Mouse (Mus musculus) kidney, postnatal 0 days (tissue): Measurements from ENCODE around the gene Hoxa10. TPM values are rescaled to one million over a fixed set of nuclear protein-coding genes. Genes with fewer than 3 reads are reported as not detected.

Experiments
- ATAC-seq: fragments of 200-750 bp; cut with Nextera tagmentation; replicated peaks from 2 replicates; pipeline ENCODE4 v1.8.0; 2017; ENCODE audit warnings: low read depth, moderate number of reproducible peaks, moderate TSS enrichment, moderate library complexity; ENCODE audit not compliant: low FRiP score
- DNase-seq: peaks from one replicate; pipeline ENCODE4 v3.0.0-alpha.2; 2016; ENCODE audit warnings: low spot score
- H3K27ac ChIP-seq: fragments of 300-500 bp; sonication (generic); 2 replicates; pipeline ENCODE4 v1.5.1; 2014; ENCODE audit warnings: mild to moderate bottlenecking
- H3K27me3 ChIP-seq: fragments of 300-500 bp; sonication (generic); 2 replicates; pipeline ENCODE4 v1.6.1; 2014; ENCODE audit warnings: low read length, mixed read lengths; ENCODE audit not compliant: insufficient read depth
- H3K36me3 ChIP-seq: fragments of 300-500 bp; sonication (generic); 2 replicates; pipeline ENCODE4 v1.6.1; 2014; ENCODE audit warnings: low read length, mixed read lengths; ENCODE audit not compliant: insufficient read depth
- H3K4me1 ChIP-seq: fragments of 300-500 bp; sonication (generic); replicated peaks from 2 replicates; pipeline ENCODE4 v1.6.1; 2014; ENCODE audit warnings: antibody characterized with exemption, low read length, mixed read lengths; ENCODE audit not compliant: insufficient read depth
- H3K4me2 ChIP-seq: fragments of 300-500 bp; sonication (generic); 2 replicates; pipeline ENCODE4 v1.6.1; 2014; ENCODE audit warnings: mild to moderate bottlenecking, low read length, moderate library complexity, mixed read lengths
- H3K4me3 ChIP-seq: fragments of 300-500 bp; sonication (generic); replicated peaks from 2 replicates; pipeline ENCODE4 v1.5.1; 2014; ENCODE audit warnings: low read depth, low read length
- H3K9ac ChIP-seq: fragments of 300-500 bp; sonication (generic); 2 replicates; pipeline ENCODE4 v1.6.1; 2014; ENCODE audit warnings: low read depth, low read length
- H3K9me3 ChIP-seq: fragments of 300-500 bp; sonication (generic); replicated peaks from 2 replicates; pipeline ENCODE4 v1.6.1; 2016; ENCODE audit warnings: low read length, inconsistent platforms, mixed read lengths
- CTCF ChIP-seq: IDR thresholded peaks from 2 replicates; pipeline ENCODE4 v1.5.1; 2016; ENCODE audit warnings: antibody characterized with exemption, low read depth, mild to moderate bottlenecking, moderate library complexity
- WGBS: fragments of 180-500 bp; shearing (Covaris S2); extraction: QIAGEN DNeasy Blood & Tissue Kit; methylation state at CpG from one replicate; pipeline ENCODE4 v1.1.7; 2014; 5-methylcytosine and 5-hydroxymethylcytosine counted together
- polyA plus RNA-seq: library from polyadenylated mRNA; unstranded; fragments of >200 nt; fragmentation: Nextera tagmentation; extraction: Ambion mirVana; gene quantifications from 2 replicates; pipeline ENCODE4 v1.2.1, GENCODE M21; 2015

The Hoxa10 gene
- polyA plus RNA-seq, 1 experiment from 2014 or later, result 183 TPM

DNA sequence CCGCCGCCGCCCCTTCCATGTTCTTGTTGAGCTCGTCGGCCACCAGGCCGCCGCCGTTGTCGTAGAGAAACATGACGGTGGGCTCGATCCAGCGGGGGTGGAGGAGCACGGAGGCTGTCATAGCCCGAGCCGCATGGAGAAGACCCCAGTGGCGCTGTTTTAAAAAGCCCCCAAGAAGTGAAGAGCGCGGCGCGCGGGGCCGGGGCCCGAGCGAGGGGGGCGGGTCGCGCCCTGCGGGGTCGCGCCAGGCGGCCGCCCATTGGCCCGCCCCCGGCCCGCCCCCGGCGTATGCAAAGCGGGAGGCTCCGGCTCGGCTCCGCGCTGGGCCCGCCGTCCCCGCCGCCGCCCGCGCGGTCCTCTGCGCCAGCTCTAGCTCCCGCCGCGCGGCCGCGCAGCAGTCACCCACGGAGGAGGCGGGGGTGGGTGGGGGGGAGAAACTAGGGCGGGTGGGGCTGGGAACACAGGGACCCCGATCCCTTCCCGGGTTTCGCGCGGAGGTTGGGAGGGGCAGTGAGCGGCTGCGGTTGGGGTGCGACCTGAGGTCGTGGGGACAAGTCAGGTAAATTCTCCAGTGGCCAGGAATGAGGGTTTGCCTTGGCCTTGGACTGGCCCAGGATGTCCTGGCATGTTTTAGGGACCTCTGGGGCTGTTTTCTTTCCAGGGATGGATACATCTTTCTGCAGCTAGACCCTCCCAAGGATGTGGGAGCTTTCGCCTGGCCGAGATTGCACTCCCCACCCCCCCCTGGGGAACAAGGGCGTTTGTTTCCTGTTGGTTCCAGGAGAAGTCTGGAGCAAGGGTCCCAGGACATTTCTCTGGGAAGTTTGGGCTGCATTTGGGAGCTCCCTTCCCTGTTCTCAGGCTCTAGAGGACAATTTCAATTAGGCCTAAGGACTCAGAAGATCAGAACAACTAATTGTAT is 20.3 kb upstream of the Hoxa10 start, which contains the start of gene Hoxa13:
Gene Hoxa13 (minus strand): TSS at position 227 of the 922 bp plus-strand sequence.
- Histone ChIP-seq H3K4me1 (no peaks in the 10 kb centered on the region; the same call in 1 of the 2 replicates), H3K27ac (no peak within 1 kb of the TSS), H3K9me3 (no peaks in the 10 kb centered on the region), H3K9ac (no peak within 1 kb of the TSS), H3K4me3 (peak within 1 kb of the TSS; percentile 37), H3K36me3 (no peaks in the 10 kb centered on the region), H3K4me2 (peak within 1 kb of the TSS; percentile 55), H3K27me3 (peaks cover 64% of the 10 kb centered on the region)
- DNase-seq (peak; percentile 17), ATAC-seq (peak; percentile 48; the same call in 1 of the 2 replicates)
- WGBS, result 1% methylated on average over 43 of the region's 72 CpGs
- no peak for TF ChIP-seq CTCF

DNA sequence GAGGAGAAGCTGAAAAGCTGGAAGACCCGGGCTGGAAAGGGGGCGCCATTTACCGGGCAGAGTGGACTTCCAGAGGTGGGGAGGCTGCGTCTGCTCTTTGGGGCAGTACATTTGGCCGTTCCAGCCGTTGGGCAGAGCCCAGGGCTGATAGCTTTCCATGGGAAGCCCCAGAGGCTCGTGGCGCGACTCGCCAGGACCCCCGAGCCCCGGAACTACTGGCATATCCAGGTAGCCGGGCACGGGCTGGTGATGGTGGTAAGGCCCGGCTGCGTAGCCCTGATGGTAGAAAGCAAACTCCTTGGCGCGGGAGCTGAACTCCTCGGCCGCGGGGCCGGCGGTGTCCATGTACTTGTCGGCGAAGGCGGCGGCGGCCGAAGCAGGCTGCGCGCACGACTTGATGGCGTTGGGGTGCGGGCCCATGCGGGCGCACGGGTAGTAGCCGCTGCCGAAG is 19.2 kb upstream of the Hoxa10 start:
- under 1% methylated on average over 39 of the region's 39 CpGs for WGBS
- no peak for TF ChIP-seq CTCF
- Histone ChIP-seq H3K4me3 (peak overlapping the region; percentile 25), H3K27ac (no peak overlapping the region), H3K27me3 (peaks cover 61% of the 10 kb centered on the region), H3K9me3 (no peaks in the 10 kb centered on the region), H3K4me2 (peak overlapping the region; percentile 55), H3K36me3 (no peaks in the 10 kb centered on the region), H3K4me1 (no peaks in the 10 kb centered on the region; the same call in 1 of the 2 replicates), H3K9ac (no peak overlapping the region)
- DNase-seq (peak; percentile 12), ATAC-seq (no peak)

DNA sequence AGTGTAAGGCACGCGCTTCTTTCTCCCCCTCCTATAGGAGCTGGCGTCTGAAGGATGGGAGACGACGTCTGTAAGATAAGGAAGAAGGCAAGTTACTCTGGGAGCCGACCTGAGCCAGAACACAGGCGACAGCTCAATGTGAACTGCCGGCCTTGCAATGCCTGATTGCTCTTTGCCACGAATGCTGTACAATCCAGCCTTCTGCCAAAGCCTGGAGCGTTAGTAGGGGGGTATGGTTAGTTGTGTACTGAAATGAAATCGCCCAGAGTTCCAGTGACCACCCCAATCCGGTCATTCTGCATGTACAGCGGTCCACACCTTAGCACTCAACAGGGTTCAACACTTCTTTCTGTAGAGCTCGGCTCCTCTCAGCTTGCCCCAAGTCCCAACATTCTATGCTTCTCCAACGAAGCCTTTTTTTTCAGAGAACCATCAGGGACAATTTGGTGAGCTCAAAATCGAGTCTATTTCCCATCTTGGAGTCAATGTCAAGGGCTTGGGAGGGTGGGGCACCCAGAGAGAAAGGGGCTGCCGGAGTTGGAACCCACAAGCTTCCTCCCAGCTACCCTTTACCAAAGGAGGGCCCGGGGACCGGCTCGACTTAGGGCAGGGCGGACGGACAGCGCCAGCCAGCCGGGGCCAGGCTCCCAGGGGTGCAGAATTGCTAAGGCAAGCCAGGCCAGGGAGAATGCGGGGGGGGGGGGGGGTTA is 18.6 kb upstream of the Hoxa10 start:
- H3K9ac ChIP-seq, result no peak overlapping the region
- H3K4me2 ChIP-seq, result no peak overlapping the region
- H3K9me3 ChIP-seq, result no peaks in the 10 kb centered on the region
- no peak for ATAC-seq
- 2% methylated on average over 25 of the region's 25 CpGs for WGBS
- H3K27ac ChIP-seq, result no peak overlapping the region
- peaks cover 58% of the 10 kb centered on the region for H3K27me3 ChIP-seq
- no peaks in the 10 kb centered on the region; the same call in 1 of the 2 replicates for H3K4me1 ChIP-seq
- DNase-seq, result peak; percentile 22
- no peaks in the 10 kb centered on the region for H3K36me3 ChIP-seq
- no peak for TF ChIP-seq CTCF
- H3K4me3 ChIP-seq, result no peak overlapping the region

DNA sequence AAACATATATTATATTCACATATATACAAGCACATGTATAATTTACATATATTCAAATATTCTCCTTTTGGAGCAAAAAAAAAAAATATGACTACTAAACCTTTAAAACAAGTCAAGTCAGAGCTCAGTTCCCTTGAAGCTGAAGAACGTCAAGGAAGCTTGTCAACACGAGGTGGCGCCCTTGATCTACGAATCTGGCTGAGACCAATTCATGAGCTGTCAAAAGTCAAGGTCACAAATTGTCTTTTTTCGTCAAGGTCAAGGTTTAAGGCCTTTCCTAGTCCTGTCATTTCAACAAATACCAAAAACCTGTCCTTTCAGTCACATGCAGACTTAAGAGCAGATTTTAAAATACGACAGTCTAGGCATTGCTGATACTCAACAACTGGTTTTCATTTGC is 16.3 kb upstream of the Hoxa10 start:
- Histone ChIP-seq H3K27me3 (peaks cover 52% of the 10 kb centered on the region), H3K4me1 (peaks cover 8% of the 10 kb centered on the region; the same call in 1 of the 2 replicates), H3K4me3 (no peak overlapping the region), H3K36me3 (no peaks in the 10 kb centered on the region), H3K27ac (no peak overlapping the region), H3K4me2 (no peak overlapping the region), H3K9ac (no peak overlapping the region), H3K9me3 (no peaks in the 10 kb centered on the region)
- peak; percentile 89 for DNase-seq
- TF ChIP-seq CTCF, result peak; percentile 83
- no peak for ATAC-seq
- WGBS, result under 1% methylated on average over 6 of the region's 6 CpGs

DNA sequence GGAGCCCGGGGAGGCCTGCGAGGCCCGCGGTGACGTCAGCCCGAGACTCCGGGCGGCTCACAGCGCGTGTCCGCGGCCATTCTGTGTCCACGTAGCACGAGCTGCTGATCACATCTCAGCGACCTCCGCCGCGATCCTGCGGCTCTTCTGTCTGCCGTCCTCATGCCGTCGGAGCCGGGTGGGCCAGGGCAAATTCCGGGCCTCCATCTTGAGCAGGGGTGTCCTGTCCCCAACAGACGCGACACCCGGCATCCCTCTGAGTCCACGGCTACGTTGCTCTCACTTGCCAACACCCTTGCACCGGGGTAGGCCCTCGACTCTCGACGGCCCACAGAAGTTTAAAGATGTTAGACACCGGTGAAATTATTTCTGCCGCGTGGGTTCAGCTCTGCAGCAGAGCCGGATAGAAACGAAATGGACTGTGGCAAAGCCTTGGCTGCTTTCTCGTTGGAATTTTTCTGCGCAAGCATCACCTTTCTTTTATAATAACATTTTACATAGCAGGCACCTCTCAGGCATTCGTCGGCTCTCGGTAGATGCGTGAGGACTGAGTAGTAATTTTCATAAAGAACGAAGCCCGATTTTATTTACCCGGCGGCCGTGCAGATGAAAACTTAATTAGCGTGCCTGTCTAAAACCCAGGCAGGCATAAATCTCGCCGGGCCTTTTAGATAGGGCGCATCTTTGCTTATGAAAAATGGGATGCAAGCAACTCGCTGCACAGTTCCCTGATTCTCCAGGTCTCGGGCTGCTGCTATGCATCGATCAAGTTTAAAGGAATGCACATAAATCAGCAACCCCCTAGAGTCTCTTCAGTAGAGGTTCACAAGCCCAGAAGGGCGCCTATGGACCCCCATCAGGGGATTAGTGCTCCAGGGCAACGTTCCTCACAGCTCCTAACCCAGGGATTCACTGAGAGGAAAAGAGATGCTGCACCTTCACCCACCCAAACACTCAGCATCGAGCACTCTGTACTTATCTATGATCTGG is 13.2 kb upstream of the Hoxa10 start:
- WGBS, result 6% methylated on average over 59 of the region's 59 CpGs
- H3K27ac ChIP-seq, result no peak overlapping the region
- H3K9me3 ChIP-seq, result no peaks in the 10 kb centered on the region
- H3K9ac ChIP-seq, result no peak overlapping the region
- ATAC-seq (no peak), DNase-seq (peak; percentile 44)
- H3K36me3 ChIP-seq, result no peaks in the 10 kb centered on the region
- no peak for TF ChIP-seq CTCF
- peaks cover 44% of the 10 kb centered on the region for H3K27me3 ChIP-seq
- H3K4me3 ChIP-seq, result peak overlapping the region; percentile 20
- peaks cover 14% of the 10 kb centered on the region for H3K4me1 ChIP-seq
- H3K4me2 ChIP-seq, result peak overlapping the region; percentile 43
